Mouse (Mus musculus) heart, adult 11 months (tissue): ENCODE results near the gene Lrmda.

Experiments
- DNase-seq: peaks from one replicate; pipeline ENCODE4 v3.0.0; 2022

Gene Lrmda

GRCm38 (mm10) chr14:22101961-22102805 is 82.7 kb downstream of the Lrmda start:
- peak; percentile 95 for DNase-seq

GRCm38 (mm10) chr14:22105855-22106254 is 86.3 kb downstream of the Lrmda start:
- DNase-seq = peak; percentile 72

- peak; percentile 66 for DNase-seq
These were observed 87.3 kb downstream of the Lrmda start for GRCm38 (mm10) chr14:22106777-22107176.

GRCm38 (mm10) chr14:22109423-22109822 is 89.9 kb downstream of the Lrmda start:
- DNase-seq = peak; percentile 36

GRCm38 (mm10) chr14:22113463-22114361 is 94.2 kb downstream of the Lrmda start:
- DNase-seq = peak; percentile 36

- DNase-seq = peak; percentile 86
These were observed 95.3 kb downstream of the Lrmda start for GRCm38 (mm10) chr14:22114651-22115351.

- peak; percentile 74 for DNase-seq
These were observed 98.6 kb downstream of the Lrmda start for GRCm38 (mm10) chr14:22118096-22118495.

GRCm38 (mm10) chr14:22118512-22118911 is 99.0 kb downstream of the Lrmda start:
- no peak for DNase-seq

- DNase-seq = peak; percentile 30
These were observed 106.8 kb downstream of the Lrmda start for GRCm38 (mm10) chr14:22126276-22126675.

- peak; percentile 54 for DNase-seq
These were observed 107.3 kb downstream of the Lrmda start for GRCm38 (mm10) chr14:22126859-22127258.

GRCm38 (mm10) chr14:22130950-22131585 is 111.6 kb downstream of the Lrmda start:
- DNase-seq = peak; percentile 77

- DNase-seq = peak; percentile 15
These were observed 119.8 kb downstream of the Lrmda start for GRCm38 (mm10) chr14:22139281-22139680.

- DNase-seq = peak; percentile 61
These were observed 124.5 kb downstream of the Lrmda start for GRCm38 (mm10) chr14:22144014-22144413.

GRCm38 (mm10) chr14:22145863-22146262 is 126.4 kb downstream of the Lrmda start:
- peak; percentile 29 for DNase-seq

- peak; percentile 75 for DNase-seq
These were observed 127.1 kb downstream of the Lrmda start for GRCm38 (mm10) chr14:22146508-22147044.

- DNase-seq = peak; percentile 87
These were observed 128.0 kb downstream of the Lrmda start for GRCm38 (mm10) chr14:22147341-22148024.

- peak; percentile 74 for DNase-seq
These were observed 133.2 kb downstream of the Lrmda start for GRCm38 (mm10) chr14:22152701-22153100.

GRCm38 (mm10) chr14:22154096-22154495 is 134.6 kb downstream of the Lrmda start:
- DNase-seq = peak; percentile 63

- DNase-seq = peak; percentile 85
These were observed 135.5 kb downstream of the Lrmda start for GRCm38 (mm10) chr14:22155034-22155433.

GRCm38 (mm10) chr14:22155512-22156026 is 136.1 kb downstream of the Lrmda start:
- DNase-seq = peak; percentile 52

- DNase-seq = peak; percentile 83
These were observed 137.5 kb downstream of the Lrmda start for GRCm38 (mm10) chr14:22156991-22157390.
